Mouse (Mus musculus) CH12.LX (cell line): Measurements from ENCODE around the gene Pou2f3.

ENCODE experiments used
- CTCF ChIP-seq, 2 experiments: IDR thresholded peaks in 1 of 2; conservative IDR thresholded peaks in 1 of 2; 2 replicates each; pipeline ENCODE4 v1.5.1; 2011 to 2012; ENCODE audit warnings: low read depth in 2 of 2, low read length in 2 of 2, improper control_type of control experiment in 1 of 2, inconsistent platforms in 1 of 2, mild to moderate bottlenecking in 1 of 2, moderate library complexity in 1 of 2
- E2F4 ChIP-seq: IDR thresholded peaks from 2 replicates; pipeline ENCODE4 v1.6.1; 2011; ENCODE audit warnings: low read depth, low read length, improper control_type of control experiment; ENCODE audit not compliant: insufficient replicate concordance
- EP300 ChIP-seq: IDR thresholded peaks from 2 replicates; pipeline ENCODE4 v1.6.1; 2011; ENCODE audit warnings: low read length, improper control_type of control experiment
- IRF4 ChIP-seq: IDR thresholded peaks from 2 replicates; pipeline ENCODE4 v1.6.1; 2014; ENCODE audit warnings: low read depth, mild to moderate bottlenecking, inconsistent platforms, low read length, improper control_type of control experiment
- MYC ChIP-seq: IDR thresholded peaks from 2 replicates; pipeline ENCODE4 v1.6.1; 2011; ENCODE audit warnings: low read depth, mild to moderate bottlenecking, improper control_type of control experiment, low read length
- POLR2A ChIP-seq: IDR thresholded peaks from 2 replicates; pipeline ENCODE4 v1.6.1; 2011; ENCODE audit warnings: low read depth, mild to moderate bottlenecking, improper control_type of control experiment, low read length

- no peak for TF ChIP-seq POLR2A
- TF ChIP-seq CTCF (conservative IDR thresholded peaks at IDR 0.05 in 1 of 2, IDR thresholded peaks at IDR 0.05 in 1 of 2; ENCODE audit: low read depth in 2 of 2, low read length in 2 of 2) = no peak
- no peak for TF ChIP-seq MYC
- TF ChIP-seq IRF4 = no peak
- TF ChIP-seq E2F4 = no peak
- TF ChIP-seq EP300 = no peak
These were observed 58.4 kb downstream of the Pou2f3 start for GRCm38 (mm10) chr9:43151779-43152178.
